Mouse (Mus musculus) neural tube, embryonic 14.5 days (tissue): ENCODE data around the gene Ppp1r37. TPM values are rescaled to one million over a fixed set of nuclear protein-coding genes. Genes with fewer than 3 reads are reported as not detected.

Experiments used
- ATAC-seq: fragments of 200-750 bp; cut with Nextera tagmentation; 2 replicates; pipeline ENCODE4 v1.8.0; 2017; ENCODE audit warnings: low read depth, mild to moderate bottlenecking, moderate TSS enrichment, moderate library complexity
- H3K27ac ChIP-seq: fragments of 300-500 bp; sonication (generic); 2 replicates; pipeline ENCODE4 v1.5.1; 2014; ENCODE audit warnings: low read depth, mild to moderate bottlenecking, control low read depth, low read length, moderate library complexity, mixed read lengths
- H3K27me3 ChIP-seq: fragments of 300-500 bp; sonication (generic); 2 replicates; pipeline ENCODE4 v1.6.1; 2014; ENCODE audit warnings: low read length; ENCODE audit not compliant: control insufficient read depth, insufficient read depth
- H3K36me3 ChIP-seq: fragments of 300-500 bp; sonication (generic); 2 replicates; pipeline ENCODE4 v1.6.1; 2014; ENCODE audit warnings: low read length, mixed read lengths; ENCODE audit not compliant: control insufficient read depth, insufficient read depth
- H3K4me1 ChIP-seq: fragments of 300-500 bp; sonication (generic); 2 replicates; pipeline ENCODE4 v1.6.1; 2014; ENCODE audit warnings: low read length; ENCODE audit not compliant: control insufficient read depth, insufficient read depth
- H3K4me2 ChIP-seq: fragments of 300-500 bp; sonication (generic); 2 replicates; pipeline ENCODE4 v1.6.1; 2014; ENCODE audit warnings: mild to moderate bottlenecking, low read depth, low read length, control low read depth
- H3K4me3 ChIP-seq: fragments of 300-500 bp; sonication (generic); 2 replicates; pipeline ENCODE4 v1.5.1; 2014; ENCODE audit warnings: low read depth, low read length, control low read depth, mixed read lengths
- H3K9ac ChIP-seq: fragments of 300-500 bp; sonication (generic); replicated peaks from 2 replicates; pipeline ENCODE4 v1.6.1; 2014; ENCODE audit warnings: low read depth, mild to moderate bottlenecking, control low read depth, low read length, mixed read lengths
- H3K9me3 ChIP-seq: fragments of 300-500 bp; sonication (generic); 2 replicates; pipeline ENCODE4 v1.6.1; 2016; ENCODE audit warnings: low read length; ENCODE audit not compliant: control insufficient read depth
- WGBS: fragments of 180-500 bp; shearing (Covaris S2); extraction: QIAGEN DNeasy Blood & Tissue Kit; methylation state at CpG from one replicate; pipeline ENCODE4 v1.1.7; 2014; 5-methylcytosine and 5-hydroxymethylcytosine counted together
- polyA plus RNA-seq: library from polyadenylated mRNA; unstranded; fragments of >200 nt; fragmentation: Nextera tagmentation; extraction: Ambion mirVana; gene quantifications from 2 replicates; pipeline ENCODE4 v1.2.1, GENCODE M21; 2014

Gene Ppp1r37
- polyA plus RNA-seq, 1 experiment from 2014 or later, result 15.8 TPM

GRCm38 (mm10) chr7:19503481-19504068 is 59.3 kb downstream of the Ppp1r37 start:
- Histone ChIP-seq H3K4me3 (no peak overlapping the region), H3K9me3 (no peaks in the 10 kb centered on the region), H3K36me3 (no peaks in the 10 kb centered on the region), H3K27ac (no peak overlapping the region), H3K4me2 (no peak overlapping the region), H3K4me1 (0 out of 2 replicates have a peak, but pooled peaks cover 4% of the 10 kb centered on the region), H3K9ac (no peak overlapping the region), H3K27me3 (no peaks in the 10 kb centered on the region)
- 39% methylated on average over 5 of the region's 5 CpGs for whole genome bisulfite sequencing
- no peak for ATAC-seq

- no peak overlapping the region for H3K27ac ChIP-seq
- no peaks in the 10 kb centered on the region for H3K27me3 ChIP-seq
- no peak overlapping the region for H3K9ac ChIP-seq
- ATAC-seq, result no peak
- H3K4me3 ChIP-seq, result no peak overlapping the region
- H3K9me3 ChIP-seq, result no peaks in the 10 kb centered on the region
- no peak overlapping the region for H3K4me2 ChIP-seq
- H3K36me3 ChIP-seq, result no peaks in the 10 kb centered on the region
- H3K4me1 ChIP-seq, result no peaks in the 10 kb centered on the region
- WGBS, result 75% methylated on average over 4 of the region's 4 CpGs
Measured at GRCm38 (mm10) chr7:19501658-19502057, 61.2 kb downstream of the Ppp1r37 start.

GRCm38 (mm10) chr7:19500420-19501363 is 62.2 kb downstream of the Ppp1r37 start:
- Histone ChIP-seq H3K4me3 (no peak overlapping the region), H3K9ac (no peak overlapping the region), H3K9me3 (no peaks in the 10 kb centered on the region), H3K36me3 (no peaks in the 10 kb centered on the region), H3K27me3 (no peaks in the 10 kb centered on the region), H3K27ac (no peak overlapping the region), H3K4me2 (no peak overlapping the region), H3K4me1 (no peaks in the 10 kb centered on the region)
- ATAC-seq, result no peak
- WGBS, result 74% methylated on average over 12 of the region's 12 CpGs

- Histone ChIP-seq H3K4me1 (no peaks in the 10 kb centered on the region), H3K4me2 (no peak overlapping the region), H3K27ac (no peak overlapping the region), H3K36me3 (no peaks in the 10 kb centered on the region), H3K9me3 (no peaks in the 10 kb centered on the region), H3K4me3 (no peak overlapping the region), H3K27me3 (no peaks in the 10 kb centered on the region), H3K9ac (no peak overlapping the region)
- ATAC-seq, result no peak
- 92% methylated on average over 4 of the region's 4 CpGs for WGBS
Measured at GRCm38 (mm10) chr7:19498326-19498725, 64.5 kb downstream of the Ppp1r37 start.

- no peak for ATAC-seq
- Histone ChIP-seq H3K4me1 (no peaks in the 10 kb centered on the region), H3K27ac (no peak overlapping the region), H3K9ac (no peak overlapping the region), H3K27me3 (peaks cover 2% of the 10 kb centered on the region), H3K9me3 (no peaks in the 10 kb centered on the region), H3K4me3 (no peak overlapping the region), H3K4me2 (no peak overlapping the region), H3K36me3 (no peaks in the 10 kb centered on the region)
- 84% methylated on average over 5 of the region's 5 CpGs for WGBS
Measured at GRCm38 (mm10) chr7:19496214-19496555, 66.7 kb downstream of the Ppp1r37 start.

- 75% methylated on average over 20 of the region's 20 CpGs for WGBS
Measured at GRCm38 (mm10) chr7:19495521-19496213, 67.2 kb downstream of the Ppp1r37 start.

GRCm38 (mm10) chr7:19494751-19495474 is 68.0 kb downstream of the Ppp1r37 start:
- Histone ChIP-seq H3K4me1 (no peaks in the 10 kb centered on the region), H3K4me3 (no peak overlapping the region), H3K9me3 (no peaks in the 10 kb centered on the region), H3K9ac (no peak overlapping the region), H3K27ac (no peak overlapping the region), H3K4me2 (no peak overlapping the region), H3K27me3 (peaks cover 9% of the 10 kb centered on the region), H3K36me3 (no peaks in the 10 kb centered on the region)
- ATAC-seq, result no peak
- WGBS, result 85% methylated on average over 25 of the region's 25 CpGs

More at GRCm38 (mm10) chr7:19495521-19496213, 67.2 kb downstream of the Ppp1r37 start:
- no peaks in the 10 kb centered on the region for H3K4me1 ChIP-seq
- H3K27me3 ChIP-seq, result peaks cover 7% of the 10 kb centered on the region
- ATAC-seq, result no peak
- no peak overlapping the region for H3K4me3 ChIP-seq
- H3K9me3 ChIP-seq, result no peaks in the 10 kb centered on the region
- no peak overlapping the region for H3K27ac ChIP-seq
- no peaks in the 10 kb centered on the region for H3K36me3 ChIP-seq
- no peak overlapping the region for H3K4me2 ChIP-seq
- no peak overlapping the region for H3K9ac ChIP-seq

GRCm38 (mm10) chr7:19491731-19492130 is 71.1 kb downstream of the Ppp1r37 start:
- H3K9ac ChIP-seq, result no peak overlapping the region
- H3K4me2 ChIP-seq, result peak overlapping the region; percentile 30; the same call in 1 of the 2 replicates
- H3K4me1 ChIP-seq, result no peaks in the 10 kb centered on the region
- WGBS, result 4% methylated on average over 24 of the region's 26 CpGs
- peaks cover 24% of the 10 kb centered on the region for H3K27me3 ChIP-seq
- no peaks in the 10 kb centered on the region for H3K9me3 ChIP-seq
- H3K27ac ChIP-seq, result no peak overlapping the region
- H3K4me3 ChIP-seq, result no peak overlapping the region
- ATAC-seq, result no peak
- no peaks in the 10 kb centered on the region for H3K36me3 ChIP-seq
